Mouse (Mus musculus) bone marrow, adult 2 months (tissue): ENCODE data around the gene Efna1. TPM values are rescaled to one million over a fixed set of nuclear protein-coding genes. Genes with fewer than 3 reads are reported as not detected.
A peak's percentile ranks its signal among the peaks of the same experiment; 100 is the strongest.

Experiments
- H3K27ac ChIP-seq: fragments of 200-500 bp; 2 replicates; pipeline ENCODE4 v1.5.1; 2012; ENCODE audit warnings: low read depth, mild to moderate bottlenecking, control low read depth, inconsistent platforms, low read length; ENCODE audit not compliant: control insufficient read depth, poor library complexity, insufficient read depth
- H3K4me1 ChIP-seq: fragments of 200-500 bp; 2 replicates; pipeline ENCODE4 v1.6.1; 2011; ENCODE audit warnings: low read length; ENCODE audit not compliant: control insufficient read depth, insufficient read depth
- H3K4me3 ChIP-seq: fragments of 200-500 bp; replicated peaks from 2 replicates; pipeline ENCODE3; 2011; ENCODE audit warnings: mild to moderate bottlenecking, low read depth, low read length, control low read depth; ENCODE audit not compliant: control insufficient read depth
- CTCF ChIP-seq: fragments of 200-500 bp; IDR thresholded peaks from 2 replicates; pipeline ENCODE4 v1.5.1; 2011; ENCODE audit warnings: low read length, control low read depth; ENCODE audit not compliant: control insufficient read depth, insufficient read depth
- POLR2A ChIP-seq: fragments of 200-500 bp; IDR thresholded peaks from 2 replicates; pipeline ENCODE4 v1.6.1; 2011; ENCODE audit warnings: low read depth, mild to moderate bottlenecking, control low read depth, low read length, borderline replicate concordance; ENCODE audit not compliant: control insufficient read depth
- WGBS: fragments of 180-500 bp; shearing (Covaris S2); methylation state at CpG from one replicate; pipeline ENCODE4 v1.1.7; 2018; 5-methylcytosine and 5-hydroxymethylcytosine counted together
- polyA plus RNA-seq: library from polyadenylated mRNA; stranded (reverse); fragments of >200 nt; gene quantifications from 2 replicates; pipeline ENCODE4 v1.2.4, GENCODE M21; 2011; ENCODE audit warnings: low replicate concordance; ENCODE audit not compliant: missing spikeins, insufficient read depth, insufficient read length

Gene Efna1
- polyA plus RNA-seq, 1 experiment: 2.0 TPM

GRCm38 (mm10) chr3:89280050-89280605 lies 814 bp downstream of the Efna1 start:
- Histone ChIP-seq H3K4me1 (peaks cover 4% of the 10 kb centered on the region), H3K27ac (no peak overlapping the region)

GRCm38 (mm10) chr3:89279153-89279890 lies 1.6 kb downstream of the Efna1 start:
- TF ChIP-seq CTCF (no peak), POLR2A (peak; percentile 37; the same call in 1 of the 2 replicates)
- Histone ChIP-seq H3K27ac (no peak overlapping the region), H3K4me3 (peak overlapping the region; percentile 39), H3K4me1 (peaks cover 1% of the 10 kb centered on the region)
- WGBS: 7% methylated on average over 35 of the region's 35 CpGs

More at GRCm38 (mm10) chr3:89280050-89280605, 814 bp downstream of the Efna1 start:
- no peak overlapping the region for H3K4me3 ChIP-seq
- no peak for TF ChIP-seq CTCF
- TF ChIP-seq POLR2A: no peak
- 1% methylated on average over 29 of the region's 29 CpGs for WGBS

GRCm38 (mm10) chr3:89278643-89279042 lies 2.3 kb downstream of the Efna1 start:
- WGBS: 38% methylated on average over 8 of the region's 8 CpGs
- Histone ChIP-seq H3K4me3 (no peak overlapping the region), H3K27ac (no peak overlapping the region), H3K4me1 (peaks cover 1% of the 10 kb centered on the region)
- TF ChIP-seq CTCF (no peak), POLR2A (no peak)

GRCm38 (mm10) chr3:89278107-89278506 lies 2.8 kb downstream of the Efna1 start:
- no peak overlapping the region for H3K27ac ChIP-seq
- H3K4me1 ChIP-seq: peaks cover 1% of the 10 kb centered on the region
- no peak overlapping the region for H3K4me3 ChIP-seq
- no peak for TF ChIP-seq CTCF
- no peak for TF ChIP-seq POLR2A
- 79% methylated on average over 7 of the region's 7 CpGs for WGBS

GRCm38 (mm10) chr3:89277281-89278021 lies 3.5 kb downstream of the Efna1 start:
- no peak for TF ChIP-seq POLR2A
- TF ChIP-seq CTCF: no peak
- Histone ChIP-seq H3K4me3 (no peak overlapping the region), H3K27ac (no peak overlapping the region), H3K4me1 (peaks cover 1% of the 10 kb centered on the region)
- WGBS: 73% methylated on average over 14 of the region's 14 CpGs

GRCm38 (mm10) chr3:89276061-89276460 lies 4.9 kb downstream of the Efna1 start:
- H3K27ac ChIP-seq: no peak overlapping the region
- H3K4me1 ChIP-seq: peaks cover 1% of the 10 kb centered on the region
- 91% methylated on average over 13 of the region's 13 CpGs for WGBS
- no peak for TF ChIP-seq CTCF
- TF ChIP-seq POLR2A: no peak
- H3K4me3 ChIP-seq: no peak overlapping the region

GRCm38 (mm10) chr3:89271760-89272159 lies 9.2 kb downstream of the Efna1 start:
- H3K4me3 ChIP-seq: no peak overlapping the region
- WGBS: 77% methylated on average over 6 of the region's 6 CpGs
- no peak overlapping the region for H3K27ac ChIP-seq
- peaks cover 1% of the 10 kb centered on the region; the same call in 1 of the 2 replicates for H3K4me1 ChIP-seq
- no peak for TF ChIP-seq CTCF
- no peak for TF ChIP-seq POLR2A

- TF ChIP-seq POLR2A: no peak
- TF ChIP-seq CTCF: no peak
- no peak overlapping the region for H3K27ac ChIP-seq
- H3K4me3 ChIP-seq: no peak overlapping the region
- H3K4me1 ChIP-seq: peaks cover 1% of the 10 kb centered on the region; the same call in 1 of the 2 replicates
- WGBS: 65% methylated on average over 6 of the region's 6 CpGs
These were observed 10.1 kb downstream of the Efna1 start for GRCm38 (mm10) chr3:89270891-89271290.
